Mouse (Mus musculus) embryonic facial prominence, embryonic 11.5 days (tissue): ENCODE results near the gene Pacrg. TPM values are rescaled to one million over a fixed set of nuclear protein-coding genes. Genes with fewer than 3 reads are reported as not detected.

ENCODE experiments used
- ATAC-seq: fragments of 200-750 bp; cut with Nextera tagmentation; replicated peaks from 2 replicates; pipeline ENCODE4 v1.8.0; 2017; ENCODE audit warnings: low read depth; ENCODE audit not compliant: insufficient number of reproducible peaks, low FRiP score, low TSS enrichment
- DNase-seq: peaks from one replicate; pipeline ENCODE4 v3.0.0-alpha.2; 2015; ENCODE audit warnings: low spot score
- H3K27ac ChIP-seq: fragments of 300-500 bp; sonication (generic); replicated peaks from 2 replicates; pipeline ENCODE4 v1.5.1; 2014; ENCODE audit warnings: mild to moderate bottlenecking, low read depth, low read length, control low read depth
- H3K27me3 ChIP-seq: fragments of 300-500 bp; sonication (generic); 2 replicates; pipeline ENCODE4 v1.6.1; 2014; ENCODE audit warnings: mild to moderate bottlenecking, low read length, moderate library complexity, mixed read lengths; ENCODE audit not compliant: control insufficient read depth, insufficient read depth
- H3K36me3 ChIP-seq: fragments of 300-500 bp; sonication (generic); replicated peaks from 2 replicates; pipeline ENCODE4 v1.6.1; 2014; ENCODE audit warnings: low read depth, mild to moderate bottlenecking, low read length, moderate library complexity, mixed read lengths; ENCODE audit not compliant: control insufficient read depth, insufficient read depth
- H3K4me1 ChIP-seq: fragments of 300-500 bp; sonication (generic); 2 replicates; pipeline ENCODE4 v1.6.1; 2014; ENCODE audit warnings: low read length, mixed read lengths; ENCODE audit not compliant: control insufficient read depth, insufficient read depth
- H3K4me2 ChIP-seq: fragments of 300-500 bp; sonication (generic); 2 replicates; pipeline ENCODE4 v1.6.1; 2014; ENCODE audit warnings: low read depth, mild to moderate bottlenecking, control low read depth, low read length, moderate library complexity
- H3K4me3 ChIP-seq: fragments of 300-500 bp; sonication (generic); 2 replicates; pipeline ENCODE4 v1.5.1; 2014; ENCODE audit warnings: low read depth, low read length, control low read depth
- H3K9ac ChIP-seq: fragments of 300-500 bp; sonication (generic); replicated peaks from 2 replicates; pipeline ENCODE4 v1.6.1; 2014; ENCODE audit warnings: mild to moderate bottlenecking, control low read depth, low read length
- H3K9me3 ChIP-seq: fragments of 300-500 bp; sonication (generic); replicated peaks from 2 replicates; pipeline ENCODE4 v1.6.1; 2016; ENCODE audit warnings: mild to moderate bottlenecking, low read length, inconsistent platforms, mixed read lengths; ENCODE audit not compliant: control insufficient read depth
- whole genome bisulfite sequencing: fragments of 180-500 bp; shearing (Covaris S2); extraction: QIAGEN DNeasy Blood & Tissue Kit; methylation state at CpG from one replicate; pipeline ENCODE4 v1.1.7; 2014; 5-methylcytosine and 5-hydroxymethylcytosine counted together
- polyA plus RNA-seq: library from polyadenylated mRNA; unstranded; fragments of >200 nt; fragmentation: Nextera tagmentation; extraction: Ambion mirVana; gene quantifications from 2 replicates; pipeline ENCODE4 v1.2.1, GENCODE M21; 2014

Pacrg gene
- polyA plus RNA-seq, 1 experiment from 2014 or later = 3.0 TPM

GRCm38 (mm10) chr17:10360738-10361137, 479.4 kb downstream of the Pacrg start:
- ATAC-seq = no peak
- WGBS = 85% methylated on average over 4 of the region's 4 CpGs

GRCm38 (mm10) chr17:10359466-10359865, 480.6 kb downstream of the Pacrg start:
- Histone ChIP-seq H3K9me3 (no peaks in the 10 kb centered on the region), H3K4me1 (no peaks in the 10 kb centered on the region), H3K27ac (no peak overlapping the region), H3K4me2 (no peak overlapping the region), H3K9ac (no peak overlapping the region), H3K36me3 (no peaks in the 10 kb centered on the region), H3K4me3 (no peak overlapping the region), H3K27me3 (no peaks in the 10 kb centered on the region)
- ATAC-seq = no peak
- 49% methylated on average over 14 of the region's 14 CpGs for WGBS
- no peak for DNase-seq

More at GRCm38 (mm10) chr17:10360738-10361137, 479.4 kb downstream of the Pacrg start:
- H3K36me3 ChIP-seq = no peaks in the 10 kb centered on the region
- no peaks in the 10 kb centered on the region for H3K4me1 ChIP-seq
- DNase-seq = no peak
- H3K9ac ChIP-seq = no peak overlapping the region
- H3K27ac ChIP-seq = no peak overlapping the region
- no peak overlapping the region for H3K4me2 ChIP-seq
- no peaks in the 10 kb centered on the region for H3K27me3 ChIP-seq
- no peak overlapping the region for H3K4me3 ChIP-seq
- H3K9me3 ChIP-seq = no peaks in the 10 kb centered on the region

GRCm38 (mm10) chr17:10357348-10357747, 482.8 kb downstream of the Pacrg start:
- Histone ChIP-seq H3K27me3 (no peaks in the 10 kb centered on the region), H3K27ac (no peak overlapping the region), H3K4me1 (no peaks in the 10 kb centered on the region), H3K9ac (no peak overlapping the region), H3K4me3 (no peak overlapping the region), H3K9me3 (no peaks in the 10 kb centered on the region), H3K36me3 (no peaks in the 10 kb centered on the region), H3K4me2 (no peak overlapping the region)
- DNase-seq = no peak
- WGBS = 79% methylated on average over 12 of the region's 12 CpGs
- no peak for ATAC-seq

GRCm38 (mm10) chr17:10356294-10356693, 483.8 kb downstream of the Pacrg start:
- no peaks in the 10 kb centered on the region for H3K36me3 ChIP-seq
- no peak for DNase-seq
- H3K9ac ChIP-seq = no peak overlapping the region
- no peaks in the 10 kb centered on the region for H3K27me3 ChIP-seq
- no peaks in the 10 kb centered on the region for H3K9me3 ChIP-seq
- no peak overlapping the region for H3K4me3 ChIP-seq
- ATAC-seq = no peak
- no peak overlapping the region for H3K27ac ChIP-seq
- WGBS = 46% methylated on average over 6 of the region's 6 CpGs
- H3K4me1 ChIP-seq = no peaks in the 10 kb centered on the region
- no peak overlapping the region for H3K4me2 ChIP-seq

- Histone ChIP-seq H3K4me2 (no peak overlapping the region), H3K36me3 (no peaks in the 10 kb centered on the region), H3K9ac (no peak overlapping the region), H3K27ac (no peak overlapping the region), H3K9me3 (no peaks in the 10 kb centered on the region), H3K27me3 (no peaks in the 10 kb centered on the region), H3K4me3 (no peak overlapping the region), H3K4me1 (no peaks in the 10 kb centered on the region)
- ATAC-seq (no peak), DNase-seq (no peak)
- WGBS = 22% methylated on average over 8 of the region's 8 CpGs
Measured at GRCm38 (mm10) chr17:10355746-10356145, 484.4 kb downstream of the Pacrg start.

Other genes starting within 250 kb of the Pacrg start
- 0.82 and 0.97 TPM in 2 replicates for gene Prkn, start 73 bp upstream of the Pacrg start, polyA plus RNA-seq